Mouse (Mus musculus): ENCODE data around the gene Yif1b. TPM values are rescaled to one million over a fixed set of nuclear protein-coding genes. Genes with fewer than 3 reads are reported as not detected.

Yif1b gene
- polyA plus RNA-seq, 1 experiment from 2014 or later: 73.4 TPM

DNA sequence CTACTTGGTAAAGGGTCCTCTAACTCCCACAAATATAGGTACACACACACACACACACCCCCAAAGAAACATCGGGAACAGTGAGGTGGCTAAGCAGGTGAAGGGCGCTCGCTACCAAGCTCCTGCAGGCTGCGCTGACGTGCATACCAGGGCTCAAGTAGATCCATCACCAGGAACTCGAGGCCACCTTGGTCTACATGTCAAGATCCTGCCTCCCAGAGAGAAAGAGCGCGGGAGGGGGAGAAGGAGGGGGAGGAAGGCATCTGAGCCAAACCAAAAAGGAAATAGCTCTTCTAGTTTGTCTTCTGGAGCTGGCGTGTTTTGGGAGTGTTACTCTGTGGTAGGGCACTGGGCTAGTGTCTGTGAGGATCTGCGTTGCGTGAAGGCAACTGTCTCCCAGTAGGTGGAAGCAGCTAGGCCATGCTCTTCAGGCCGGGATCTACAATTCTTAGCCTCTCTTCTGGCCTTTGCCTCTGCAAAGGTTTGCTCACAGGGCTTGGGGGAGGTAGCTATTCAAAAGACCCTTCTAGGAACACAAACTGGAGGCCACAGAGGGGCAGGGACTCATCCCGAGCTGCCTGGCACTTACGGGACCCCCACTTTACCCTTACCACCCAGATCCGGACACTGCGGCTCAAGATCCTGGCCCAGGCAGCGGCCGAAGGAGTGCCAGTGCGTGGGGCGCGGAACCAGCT lies 8.6 kb downstream of the Yif1b start:
- WGBS: 85% methylated on average over 21 of the region's 21 CpGs
- H3K9ac ChIP-seq: no peak overlapping the region
- H3K4me3 ChIP-seq: no peak overlapping the region
- ATAC-seq: no peak
- H3K27ac ChIP-seq: no peak overlapping the region
- H3K36me3 ChIP-seq (ENCODE audit: poor library complexity, severe bottlenecking): peaks cover 24% of the 10 kb centered on the region
- H3K27me3 ChIP-seq: peaks cover 30% of the 10 kb centered on the region
- peaks cover 9% of the 10 kb centered on the region; the same call in 1 of the 2 replicates for H3K4me1 ChIP-seq
- H3K9me3 ChIP-seq (replicated peaks): no peaks in the 10 kb centered on the region
- H3K4me2 ChIP-seq: no peak overlapping the region

DNA sequence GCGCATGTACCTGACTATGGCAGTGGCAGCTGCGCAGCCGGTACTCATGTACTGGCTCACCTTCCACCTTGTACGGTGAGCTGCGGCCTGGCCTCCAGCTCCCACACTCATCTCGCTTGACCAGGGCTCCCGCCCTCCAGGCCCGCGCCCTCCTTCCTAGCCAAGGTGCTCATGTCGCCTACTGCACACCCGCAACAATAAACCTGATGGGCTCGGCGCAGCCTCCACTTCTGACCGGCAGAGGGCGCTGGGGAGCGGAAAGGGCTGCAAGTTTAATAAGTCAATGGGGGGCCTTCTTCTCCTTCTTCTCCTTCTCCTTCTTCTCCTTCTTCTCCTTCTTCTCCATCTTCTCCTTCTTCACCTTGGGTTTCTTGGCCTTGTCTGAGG lies 9.2 kb downstream of the Yif1b start:
- Histone ChIP-seq H3K4me3 (no peak overlapping the region; the same call in 1 of the 2 replicates), H3K4me1 (peaks cover 9% of the 10 kb centered on the region; the same call in 1 of the 2 replicates), H3K27ac (no peak overlapping the region), H3K9me3 (replicated peaks) (no peaks in the 10 kb centered on the region), H3K4me2 (peak overlapping the region; percentile 47), H3K36me3 (ENCODE audit: poor library complexity, severe bottlenecking) (peaks cover 24% of the 10 kb centered on the region), H3K27me3 (peaks cover 30% of the 10 kb centered on the region), H3K9ac (no peak overlapping the region)
- 27% methylated on average over 16 of the region's 16 CpGs for WGBS
- ATAC-seq: peak; percentile 57; the same call in 1 of the 2 replicates

DNA sequence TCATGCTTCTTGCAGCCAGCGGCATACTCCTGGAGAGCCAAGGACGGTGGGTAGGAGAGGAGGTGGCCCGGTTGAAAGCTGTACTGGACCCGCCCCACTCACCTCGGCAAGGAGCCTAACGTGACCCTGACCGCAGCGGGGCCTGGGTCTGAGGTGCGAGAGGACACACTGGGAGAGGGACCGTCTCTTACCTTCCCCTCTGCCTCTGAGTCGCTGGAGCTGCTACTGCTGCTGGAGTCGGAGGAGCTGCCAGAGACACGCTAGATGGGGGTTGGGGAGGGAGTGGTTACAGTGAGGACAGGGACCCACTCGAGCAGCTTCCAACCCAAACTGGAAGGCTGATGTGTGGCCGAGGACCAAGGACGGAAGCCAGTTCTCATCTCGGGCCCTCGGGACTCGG lies 9.6 kb downstream of the Yif1b start:
- 12% methylated on average over 19 of the region's 19 CpGs for WGBS
- ATAC-seq: peak; percentile 41; the same call in 1 of the 2 replicates

DNA sequence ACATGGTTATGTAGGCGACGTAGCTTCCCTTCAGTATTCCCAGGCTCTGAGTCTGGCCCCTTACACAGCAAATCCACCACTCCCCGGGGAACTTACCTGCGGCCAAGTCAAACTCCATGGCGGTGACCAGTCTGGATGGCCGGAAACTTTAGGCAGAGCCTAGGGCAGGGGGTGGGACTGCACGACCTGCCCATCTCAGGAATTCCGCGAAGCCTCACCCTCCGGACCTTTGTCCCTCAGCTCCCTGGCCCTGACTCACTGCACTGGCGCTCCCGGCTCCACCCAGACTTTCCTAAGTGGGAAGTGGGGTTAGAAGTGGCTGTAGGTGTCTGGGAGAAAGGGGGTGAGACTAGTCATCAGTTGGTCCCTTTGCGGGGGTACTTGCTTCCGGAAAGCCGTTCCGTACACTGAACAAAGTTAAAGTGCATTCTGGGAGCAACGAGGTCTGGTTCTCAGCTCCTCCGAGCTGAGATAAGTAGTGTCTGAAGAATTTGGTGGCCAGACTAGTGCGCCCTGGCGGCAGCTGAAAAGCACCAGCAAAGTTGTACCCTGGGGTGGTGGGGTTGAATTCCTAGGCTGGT lies 10.2 kb downstream of the Yif1b start, which contains the start of gene 2200002D01Rik:
Gene 2200002D01Rik, minus strand, starts transcription at position 206 of the 581 bp plus-strand sequence.
- ATAC-seq: 0 out of 2 replicates have a peak, but pooled peaks have one; percentile 23
- peaks cover 9% of the 10 kb centered on the region; the same call in 1 of the 2 replicates for H3K4me1 ChIP-seq
- 11% methylated on average over 20 of the region's 20 CpGs for WGBS
- no peak within 1 kb of the TSS; the same call in 1 of the 2 replicates for H3K9ac ChIP-seq
- peak within 1 kb of the TSS; percentile 47 for H3K4me2 ChIP-seq
- H3K36me3 ChIP-seq (ENCODE audit: poor library complexity, severe bottlenecking): peaks cover 24% of the 10 kb centered on the region
- peak within 1 kb of the TSS; percentile 10 for H3K4me3 ChIP-seq
- no peak within 1 kb of the TSS for H3K27ac ChIP-seq
- peaks cover 30% of the 10 kb centered on the region for H3K27me3 ChIP-seq
- no peaks in the 10 kb centered on the region for H3K9me3 ChIP-seq (replicated peaks)

More for the DNA sequence above, 9.6 kb downstream of the Yif1b start:
- Histone ChIP-seq H3K27ac (no peak overlapping the region), H3K9ac (no peak overlapping the region; the same call in 1 of the 2 replicates), H3K9me3 (replicated peaks) (no peaks in the 10 kb centered on the region), H3K4me1 (peaks cover 9% of the 10 kb centered on the region; the same call in 1 of the 2 replicates), H3K4me3 (peak overlapping the region; percentile 10), H3K27me3 (peaks cover 30% of the 10 kb centered on the region), H3K4me2 (peak overlapping the region; percentile 47), H3K36me3 (ENCODE audit: poor library complexity, severe bottlenecking) (peaks cover 24% of the 10 kb centered on the region)

DNA sequence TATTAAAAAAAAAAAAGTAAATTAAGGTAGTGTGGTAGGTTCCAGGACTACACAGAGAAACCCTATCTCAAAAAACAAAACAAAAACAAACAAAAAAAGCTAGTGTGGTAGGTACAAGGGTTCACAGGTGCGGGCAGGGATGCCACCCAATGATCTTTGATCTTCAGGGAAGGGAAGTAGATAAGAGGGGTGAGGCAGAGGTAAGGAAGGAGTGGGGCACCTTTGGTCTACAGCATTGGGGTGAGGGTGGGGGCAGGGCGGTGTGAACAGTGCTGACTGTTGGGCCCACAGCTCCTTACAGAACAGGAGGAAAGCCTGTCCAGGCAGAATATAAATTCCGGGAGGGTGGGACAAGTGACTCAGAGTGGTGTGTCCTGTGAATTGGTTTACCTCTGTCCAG lies 13.0 kb downstream of the Yif1b start:
- WGBS: 90% methylated on average over 3 of the region's 3 CpGs
- no peak for ATAC-seq
- Histone ChIP-seq H3K27me3 (peaks cover 30% of the 10 kb centered on the region), H3K36me3 (ENCODE audit: poor library complexity, severe bottlenecking) (peaks cover 1% of the 10 kb centered on the region), H3K27ac (no peak overlapping the region), H3K9me3 (replicated peaks) (no peaks in the 10 kb centered on the region), H3K4me3 (no peak overlapping the region), H3K9ac (no peak overlapping the region), H3K4me2 (no peak overlapping the region), H3K4me1 (peaks cover 9% of the 10 kb centered on the region; the same call in 1 of the 2 replicates)

DNA sequence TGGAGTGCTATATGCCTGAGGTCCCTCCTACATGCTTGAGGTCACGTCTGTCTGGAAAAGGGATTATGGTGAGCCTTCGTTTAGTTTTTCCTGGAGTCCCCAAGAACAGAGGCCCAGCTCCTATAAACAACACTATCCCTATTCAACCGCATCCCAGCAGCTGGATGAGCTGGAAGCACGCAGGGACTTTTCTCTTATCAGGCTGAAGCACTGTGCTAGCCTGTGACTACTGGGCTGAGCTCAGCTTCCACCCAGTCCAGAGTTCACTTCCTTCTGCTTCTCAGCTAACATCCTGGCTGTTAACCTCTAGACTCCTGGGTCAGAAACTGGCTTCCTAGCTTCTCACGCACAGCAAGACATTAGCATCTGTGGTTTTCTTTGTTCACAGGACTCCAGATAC lies 15.7 kb downstream of the Yif1b start:
- 0 out of 2 replicates have a peak, but pooled peaks cover 2% of the 10 kb centered on the region for H3K4me1 ChIP-seq
- ATAC-seq: no peak
- no peak overlapping the region for H3K4me2 ChIP-seq
- H3K27me3 ChIP-seq: peaks cover 10% of the 10 kb centered on the region
- H3K27ac ChIP-seq: no peak overlapping the region
- no peak overlapping the region for H3K9ac ChIP-seq
- no peak overlapping the region for H3K4me3 ChIP-seq
- no peaks in the 10 kb centered on the region for H3K9me3 ChIP-seq (replicated peaks)
- WGBS: 49% methylated on average over 5 of the region's 5 CpGs
- no peaks in the 10 kb centered on the region for H3K36me3 ChIP-seq (ENCODE audit: poor library complexity, severe bottlenecking)

DNA sequence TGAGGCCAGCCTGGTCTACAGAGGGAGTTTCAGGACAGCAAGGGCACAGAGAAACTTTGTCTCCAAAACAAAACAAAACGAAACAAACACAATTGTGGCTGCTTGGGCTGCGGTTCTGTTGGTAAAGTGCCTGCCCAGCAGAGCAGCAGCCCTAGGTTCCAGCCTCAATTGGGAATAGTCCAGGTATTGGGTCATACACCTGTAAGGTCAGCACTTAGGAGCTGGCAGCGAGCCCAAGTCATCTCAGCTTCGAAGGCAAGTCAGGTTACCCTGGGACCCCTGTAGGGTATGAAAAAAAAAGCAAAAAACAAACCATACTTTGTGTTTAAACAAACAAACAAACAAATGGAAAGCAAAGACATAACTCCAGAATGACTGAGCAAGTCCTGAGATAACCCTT lies 17.7 kb downstream of the Yif1b start:
- no peak overlapping the region for H3K9ac ChIP-seq
- no peaks in the 10 kb centered on the region for H3K27me3 ChIP-seq
- no peak overlapping the region for H3K27ac ChIP-seq
- no peaks in the 10 kb centered on the region for H3K36me3 ChIP-seq (ENCODE audit: poor library complexity, severe bottlenecking)
- H3K4me1 ChIP-seq: peaks cover 16% of the 10 kb centered on the region
- WGBS: 86% methylated on average over 4 of the region's 4 CpGs
- H3K4me3 ChIP-seq: no peak overlapping the region
- no peak overlapping the region for H3K4me2 ChIP-seq
- no peak for ATAC-seq
- H3K9me3 ChIP-seq (replicated peaks): no peaks in the 10 kb centered on the region

DNA sequence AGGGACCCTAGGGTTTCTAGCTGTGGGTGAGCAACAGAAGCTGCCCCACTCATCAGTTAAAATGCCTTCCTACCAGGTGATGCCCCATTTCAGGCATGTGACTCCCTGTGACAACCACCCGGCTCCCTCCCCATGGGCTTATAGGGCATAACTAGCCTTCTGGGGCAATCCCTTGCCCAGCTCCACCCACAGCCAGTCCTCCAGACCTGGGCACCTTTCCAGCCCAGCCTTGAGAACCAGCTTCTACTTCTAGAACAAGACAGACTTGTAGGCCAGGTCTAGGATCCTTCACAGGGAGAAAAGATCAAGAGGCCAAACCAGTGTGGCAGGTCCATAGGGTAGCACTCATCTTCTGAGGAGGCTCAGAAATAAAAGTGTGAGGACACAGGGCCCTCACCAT lies 19.2 kb downstream of the Yif1b start:
- Histone ChIP-seq H3K4me3 (no peak overlapping the region), H3K4me1 (peaks cover 16% of the 10 kb centered on the region), H3K4me2 (no peak overlapping the region), H3K27me3 (no peaks in the 10 kb centered on the region), H3K9me3 (replicated peaks) (no peaks in the 10 kb centered on the region), H3K27ac (no peak overlapping the region), H3K36me3 (ENCODE audit: poor library complexity, severe bottlenecking) (no peaks in the 10 kb centered on the region), H3K9ac (no peak overlapping the region)
- WGBS: 93% methylated on average over 1 of the region's 1 CpGs
- no peak for ATAC-seq

DNA sequence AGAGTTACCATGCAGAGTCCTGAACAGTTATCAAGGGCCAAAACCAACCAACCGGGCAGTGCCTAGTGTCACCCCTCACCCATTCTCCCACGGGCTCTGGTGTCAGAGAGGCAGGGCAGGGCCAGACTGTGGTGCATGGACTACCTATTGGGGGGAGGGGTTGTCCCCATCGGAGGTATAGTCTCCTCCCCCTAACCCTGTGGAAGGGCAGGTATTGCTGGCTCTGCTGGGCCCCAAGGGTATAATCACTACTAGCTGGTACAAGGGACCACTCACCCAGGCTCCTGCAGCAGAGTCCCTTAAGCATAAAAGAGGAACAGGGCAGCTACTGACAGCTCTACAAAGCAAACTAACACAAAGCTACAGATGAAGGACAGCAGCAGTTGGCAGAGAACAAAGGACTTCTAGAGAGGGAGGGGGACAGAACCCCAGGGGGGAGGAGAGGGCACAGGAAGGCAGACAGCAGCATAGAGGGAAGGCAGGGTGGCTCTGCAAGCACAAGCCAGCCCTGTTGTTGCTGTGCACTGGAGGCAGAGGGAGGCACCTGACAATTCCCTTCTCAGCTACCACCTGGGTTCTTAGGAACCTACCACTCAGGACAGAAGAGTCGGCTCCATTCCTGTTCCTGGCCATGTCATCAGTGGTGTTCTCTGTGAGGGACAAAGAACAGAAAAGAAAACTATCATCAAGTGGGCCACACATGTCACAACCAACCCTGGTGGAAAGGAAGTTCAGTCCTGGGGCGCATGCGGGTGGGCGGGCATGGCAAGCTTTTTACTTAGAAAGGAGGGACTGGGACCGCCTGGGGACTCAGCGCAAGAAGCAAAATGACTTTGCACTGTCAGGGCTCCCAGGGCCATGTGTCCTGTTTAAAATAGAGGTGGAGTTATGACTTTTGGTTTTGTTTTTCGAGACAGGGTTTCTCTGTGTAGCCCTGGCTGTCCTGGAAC lies 21.9 kb downstream of the Yif1b start:
- Histone ChIP-seq H3K4me3 (no peak overlapping the region), H3K4me2 (no peak overlapping the region; the same call in 1 of the 2 replicates), H3K9ac (peak overlapping the region; percentile 26; the same call in 1 of the 2 replicates), H3K36me3 (ENCODE audit: poor library complexity, severe bottlenecking) (no peaks in the 10 kb centered on the region), H3K27me3 (no peaks in the 10 kb centered on the region), H3K9me3 (replicated peaks) (no peaks in the 10 kb centered on the region), H3K27ac (peak overlapping the region; percentile 66), H3K4me1 (peaks cover 16% of the 10 kb centered on the region)
- 68% methylated on average over 10 of the region's 10 CpGs for WGBS
- peak; percentile 33; the same call in 1 of the 2 replicates for ATAC-seq

DNA sequence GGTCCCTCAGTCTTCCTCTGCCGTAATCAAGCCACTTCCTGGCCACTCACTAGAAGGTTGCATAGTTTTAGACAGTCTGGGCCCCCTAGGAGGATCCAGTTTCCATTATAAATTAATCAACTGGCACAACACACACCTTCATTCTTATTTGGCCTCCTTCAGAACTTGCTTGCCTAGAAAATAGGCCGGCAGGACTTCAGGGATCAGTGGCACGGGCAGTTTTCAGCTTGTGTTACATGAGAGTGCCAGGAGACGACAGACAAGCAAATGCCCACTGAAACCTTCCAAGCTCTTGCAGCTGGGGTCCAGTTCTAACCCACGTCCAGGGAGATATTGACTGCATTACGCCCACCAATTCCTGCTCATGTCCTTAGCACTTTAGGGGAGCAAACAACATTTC lies 24.0 kb downstream of the Yif1b start:
- Histone ChIP-seq H3K27me3 (no peaks in the 10 kb centered on the region), H3K4me3 (no peak overlapping the region), H3K4me1 (peaks cover 13% of the 10 kb centered on the region), H3K36me3 (ENCODE audit: poor library complexity, severe bottlenecking) (no peaks in the 10 kb centered on the region), H3K4me2 (no peak overlapping the region), H3K9ac (no peak overlapping the region), H3K27ac (no peak overlapping the region), H3K9me3 (replicated peaks) (no peaks in the 10 kb centered on the region)
- ATAC-seq: no peak
- WGBS: 86% methylated on average over 6 of the region's 6 CpGs

DNA sequence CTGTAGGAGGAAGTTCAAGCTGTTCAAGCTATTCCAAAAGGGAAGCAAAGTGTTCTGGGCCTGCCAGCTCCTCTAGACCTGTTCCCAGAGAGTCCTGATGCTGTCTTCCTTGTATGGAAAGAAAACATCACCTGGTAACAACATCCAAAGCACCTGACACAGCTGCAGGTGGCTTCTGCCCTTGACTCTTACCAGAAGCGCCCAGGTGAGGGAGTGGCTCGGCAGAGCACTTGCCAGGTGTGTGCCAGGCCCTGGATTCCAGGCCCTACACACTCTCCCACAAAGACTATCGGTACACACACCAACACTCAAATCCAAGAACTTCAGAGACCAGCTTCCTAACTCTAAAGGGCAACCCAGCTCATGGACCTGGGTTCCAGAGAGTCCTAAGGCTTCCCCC lies 25.7 kb downstream of the Yif1b start:
- ATAC-seq: no peak
- WGBS: 90% methylated on average over 3 of the region's 3 CpGs
- Histone ChIP-seq H3K4me2 (no peak overlapping the region), H3K4me3 (no peak overlapping the region), H3K27me3 (no peaks in the 10 kb centered on the region), H3K9ac (no peak overlapping the region), H3K36me3 (ENCODE audit: poor library complexity, severe bottlenecking) (no peaks in the 10 kb centered on the region), H3K27ac (no peak overlapping the region), H3K9me3 (replicated peaks) (no peaks in the 10 kb centered on the region), H3K4me1 (peaks cover 13% of the 10 kb centered on the region)

All from forebrain, embryonic 13.5 days (tissue).